Mouse (Mus musculus): ENCODE data around the gene Gpc3.

Gene Gpc3

GRCm38 (mm10) chrX:52613328-52614030, at the start of gene Gpc3:
Gene Gpc3 (minus strand): TSS chrX:52613950.
- no peak for DNase-seq (ENCODE audit: low read depth, low spot score)

- no peak for DNase-seq (ENCODE audit: low read depth, low spot score)
Measured at GRCm38 (mm10) chrX:52651975-52652374, 38.2 kb upstream of the Gpc3 start.

DNA sequence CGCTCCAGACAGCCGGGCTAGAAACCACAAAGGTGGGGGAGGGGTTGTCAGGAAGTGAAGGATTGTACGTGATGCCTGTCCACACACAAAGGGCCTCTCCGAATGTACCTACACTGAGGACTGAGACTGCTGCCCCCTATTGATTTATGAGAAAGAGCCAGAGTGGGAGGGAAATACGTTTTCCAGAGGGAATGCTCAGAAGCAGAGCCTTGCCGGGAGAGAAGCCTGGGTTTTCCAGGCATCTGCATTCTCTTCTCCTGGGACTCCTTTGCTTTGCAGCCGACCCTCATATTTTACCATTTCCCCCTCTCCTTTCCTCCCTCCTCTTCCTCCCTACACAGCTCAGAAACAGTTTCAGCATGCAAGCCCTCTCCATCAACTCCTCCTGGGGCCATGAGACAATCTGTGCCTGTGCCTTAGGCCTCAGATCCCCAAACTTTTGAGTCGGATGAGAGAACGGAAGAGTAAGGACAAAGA, 37.8 kb upstream of the Gpc3 start:
- DNase-seq (ENCODE audit: low read depth, low spot score), result no peak

GRCm38 (mm10) chrX:52648910-52649785, 35.4 kb upstream of the Gpc3 start:
- DNase-seq (ENCODE audit: low read depth, low spot score), result no peak

DNA sequence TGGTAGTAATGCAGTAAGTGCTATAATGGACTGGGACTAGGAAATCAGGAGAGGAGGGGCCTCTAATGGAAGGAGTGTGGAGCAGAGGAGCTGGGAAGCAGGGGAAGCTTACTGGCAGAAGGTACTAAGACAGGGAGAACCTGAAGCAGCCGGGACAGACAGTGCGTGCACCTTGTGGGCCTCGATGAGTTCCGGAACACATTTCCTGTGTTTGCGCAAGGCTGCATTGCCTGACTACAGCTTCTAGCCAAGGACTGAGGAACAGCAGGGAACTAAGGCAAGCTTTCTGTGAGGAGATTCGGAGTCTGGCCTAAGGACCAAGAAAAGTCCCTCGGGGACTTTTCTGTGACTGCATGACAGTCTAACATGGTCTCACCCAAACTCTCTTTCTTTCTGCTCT, 30.6 kb upstream of the Gpc3 start:
- no peak for DNase-seq (ENCODE audit: low read depth, low spot score)

GRCm38 (mm10) chrX:52643350-52643749, 29.6 kb upstream of the Gpc3 start:
- no peak for DNase-seq (ENCODE audit: low read depth, low spot score)

- no peak for DNase-seq (ENCODE audit: low read depth, low spot score)
Measured at GRCm38 (mm10) chrX:52642126-52642525, 28.4 kb upstream of the Gpc3 start.

- no peak for DNase-seq (ENCODE audit: low read depth, low spot score)
Measured at GRCm38 (mm10) chrX:52637419-52637818, 23.7 kb upstream of the Gpc3 start.

GRCm38 (mm10) chrX:52633976-52634375, 20.2 kb upstream of the Gpc3 start:
- no peak for DNase-seq (ENCODE audit: low read depth, low spot score)

GRCm38 (mm10) chrX:52632688-52633324, 19.1 kb upstream of the Gpc3 start:
- DNase-seq (ENCODE audit: low read depth, low spot score), result no peak

DNA sequence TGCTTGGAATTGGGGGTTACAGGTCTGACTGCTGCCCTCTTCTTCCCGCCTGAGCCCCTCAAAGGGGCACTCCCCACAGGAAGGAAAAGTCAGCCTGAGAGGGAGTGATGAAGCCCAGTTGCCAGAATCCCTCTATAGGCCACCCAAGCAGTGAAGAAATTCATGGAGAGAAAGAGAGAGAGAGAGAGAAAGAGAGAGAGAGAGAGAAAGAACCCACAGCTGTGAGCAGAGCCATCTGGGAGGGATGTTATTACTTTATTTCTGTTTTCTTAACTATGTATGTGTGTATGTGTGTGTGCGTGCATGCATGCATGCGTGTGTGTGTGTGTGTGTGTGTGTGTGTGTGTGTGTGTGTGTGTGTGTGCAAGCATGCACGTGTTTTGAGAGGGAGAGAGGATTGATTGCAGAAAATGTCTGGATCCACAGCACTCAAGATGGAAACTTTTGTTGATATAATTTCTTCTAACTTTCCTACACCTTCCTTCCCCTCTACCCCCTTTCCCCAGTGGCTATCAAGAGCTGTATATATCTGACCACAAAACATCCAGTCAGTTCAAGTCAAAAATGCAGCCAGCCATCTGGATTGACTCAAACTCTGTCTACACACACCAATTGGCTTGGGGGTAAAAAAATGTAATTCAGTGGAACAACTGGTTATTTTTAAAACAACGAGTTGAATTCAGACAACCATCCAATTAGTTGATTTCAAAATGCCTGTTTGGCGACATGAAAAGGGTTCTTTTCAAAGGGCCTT, 13.4 kb upstream of the Gpc3 start:
- DNase-seq (ENCODE audit: low read depth, low spot score), result no peak

DNA sequence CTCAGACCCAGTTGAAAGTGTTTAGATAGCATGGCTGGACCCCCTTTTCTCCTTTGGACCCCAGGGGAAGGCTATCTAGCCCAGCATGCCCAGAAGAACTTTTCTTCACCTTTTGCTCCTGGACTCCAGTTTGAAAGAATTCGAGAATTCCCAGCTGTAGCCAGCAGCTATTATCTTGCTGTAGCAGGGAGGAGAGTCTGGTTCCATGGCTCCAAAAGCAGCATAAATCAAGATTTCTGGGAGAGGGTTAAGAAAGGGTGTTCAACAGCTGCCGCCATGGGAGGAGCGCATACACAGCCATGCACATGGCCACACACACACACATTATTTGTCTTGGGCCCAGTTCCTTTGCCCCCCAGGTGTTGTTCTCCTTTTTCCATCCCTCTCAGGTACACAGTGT, 4.1 kb upstream of the Gpc3 start:
- DNase-seq (ENCODE audit: low read depth, low spot score), result no peak

DNA sequence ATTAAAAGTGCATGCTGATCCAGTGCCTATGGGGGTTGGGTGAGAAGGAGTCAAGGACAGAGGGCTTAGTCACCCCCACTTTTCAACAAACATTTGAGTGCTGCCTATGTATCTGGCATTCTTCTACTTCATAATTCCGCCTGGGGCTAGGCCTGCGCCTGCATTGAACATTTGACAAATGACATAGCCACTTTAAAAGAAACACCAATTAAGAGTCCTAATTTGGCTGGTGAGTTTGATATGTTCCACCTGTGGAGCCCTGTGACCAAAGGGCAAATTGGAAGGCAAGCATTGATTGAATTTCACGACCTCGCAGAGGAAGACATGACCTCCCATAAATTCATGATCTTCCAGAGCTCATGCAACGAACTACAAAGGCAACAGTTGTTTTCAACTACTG, 2.4 kb upstream of the Gpc3 start:
- no peak for DNase-seq (ENCODE audit: low read depth, low spot score)

- DNase-seq (ENCODE audit: low read depth, low spot score), result no peak
Measured at GRCm38 (mm10) chrX:52614031-52614381, 256 bp upstream of the Gpc3 start.

GRCm38 (mm10) chrX:52612806-52613205, 944 bp downstream of the Gpc3 start:
- DNase-seq (ENCODE audit: low read depth, low spot score), result no peak

GRCm38 (mm10) chrX:52611987-52612670, 1.6 kb downstream of the Gpc3 start:
- no peak for DNase-seq (ENCODE audit: low read depth, low spot score)

GRCm38 (mm10) chrX:52611541-52611940, 2.2 kb downstream of the Gpc3 start:
- no peak for DNase-seq (ENCODE audit: low read depth, low spot score)

- DNase-seq (ENCODE audit: low read depth, low spot score), result no peak
Measured at GRCm38 (mm10) chrX:52603143-52603542, 10.6 kb downstream of the Gpc3 start.

GRCm38 (mm10) chrX:52599246-52599645, 14.5 kb downstream of the Gpc3 start:
- DNase-seq (ENCODE audit: low read depth, low spot score), result no peak

DNA sequence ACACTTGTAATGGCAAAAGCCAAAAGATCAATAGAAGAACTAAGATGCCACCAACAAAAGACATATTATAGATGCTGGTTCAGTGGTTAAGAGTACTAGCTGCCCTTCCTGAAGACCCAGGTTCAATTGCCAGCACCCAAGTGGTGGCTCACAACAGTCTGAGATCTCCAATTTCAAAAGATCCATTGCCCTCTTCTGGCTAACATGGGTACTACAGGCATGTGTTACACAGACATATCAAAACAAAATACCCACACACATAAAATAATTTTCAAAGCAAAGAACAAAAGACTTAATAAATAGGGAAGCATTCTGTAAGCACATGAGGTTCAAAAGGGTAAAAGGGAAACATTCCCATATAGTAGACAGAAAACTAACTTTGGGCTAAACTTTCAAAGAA, 26.1 kb downstream of the Gpc3 start:
- no peak for DNase-seq (ENCODE audit: low read depth, low spot score)

- no peak for DNase-seq (ENCODE audit: low read depth, low spot score)
Measured at GRCm38 (mm10) chrX:52559995-52560394, 53.8 kb downstream of the Gpc3 start.

Measured in telencephalon, adult 2 months (tissue).